Comparison of ENCODE assay signal across 11 mouse cellular contexts in the genomic region with DNA sequence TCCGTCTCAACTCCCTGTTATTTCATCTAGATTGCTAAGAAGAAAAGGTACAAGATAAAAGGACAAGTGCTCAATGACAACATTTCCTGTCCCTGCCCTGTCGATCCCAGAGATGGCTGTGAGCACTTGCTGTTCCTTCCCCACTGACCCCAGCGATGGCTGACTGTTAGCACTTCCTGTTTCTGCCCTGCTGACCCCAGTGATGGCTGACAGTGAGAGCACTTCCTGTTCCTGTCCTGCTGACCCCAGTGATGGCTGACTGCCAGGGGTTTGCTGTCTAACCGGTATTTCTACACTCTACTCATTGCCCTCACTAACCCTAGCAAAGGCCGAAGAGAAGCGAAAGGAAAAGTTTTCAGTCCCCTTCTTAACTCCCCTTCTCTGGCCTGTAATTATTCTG.
DNase-seq lines count a peak whose midpoint lies in the region; ATAC-seq and TF ChIP-seq lines count a peak whose summit lies in the region.
"Had no signal": no experiment of that assay in that cellular context is flagged by ENCODE, and none has a peak within 500 bp of the region (broad histone marks: within the 10 kb centered on the region; RNA-seq: fewer than 3 reads in every experiment).

No protein-coding gene starts in this region.

- no peak overlapping the region for H3K9ac ChIP-seq in kidney, postnatal 0 days (ENCODE audit: low read depth, low read length)
- H3K9ac ChIP-seq: intestine, embryonic 15.5 days had no signal

- no peaks in the 10 kb centered on the region for H3K4me1 ChIP-seq in kidney, postnatal 0 days (replicated peaks; ENCODE audit: insufficient read depth, low read length)
- H3K4me1 ChIP-seq: intestine, embryonic 15.5 days had no signal

- 50% methylated on average over 6 of the region's 6 CpGs for WGBS in kidney, postnatal 0 days

- no peak for TF ChIP-seq CTCF in kidney, postnatal 0 days (IDR thresholded peaks at IDR 0.05; ENCODE audit: low read depth)

- no peak overlapping the region for H3K4me2 ChIP-seq in kidney, postnatal 0 days (ENCODE audit: low read length)
- H3K4me2 ChIP-seq: intestine, embryonic 15.5 days had no signal

- no peaks in the 10 kb centered on the region for H3K9me3 ChIP-seq in kidney, postnatal 0 days (replicated peaks; ENCODE audit: low read length)
- H3K9me3 ChIP-seq: intestine, embryonic 15.5 days had no signal

- no peak overlapping the region for H3K27ac ChIP-seq in kidney, postnatal 0 days
- H3K27ac ChIP-seq: intestine, embryonic 15.5 days had no signal

- ATAC-seq in kidney, postnatal 0 days (replicated peaks; ENCODE audit: low FRiP score, low read depth) = peak; percentile 74; the same call in 1 of the 2 replicates
- ATAC-seq: intestine, embryonic 15.5 days had no signal

- H3K36me3 ChIP-seq in kidney, postnatal 0 days (ENCODE audit: insufficient read depth, low read length) = no peaks in the 10 kb centered on the region
- H3K36me3 ChIP-seq: intestine, embryonic 15.5 days had no signal

- H3K4me3 ChIP-seq in kidney, postnatal 0 days (replicated peaks; ENCODE audit: low read depth, low read length) = no peak overlapping the region
- H3K4me3 ChIP-seq: intestine, embryonic 15.5 days; megakaryocyte, embryonic 14.5 days had no signal

- no peaks in the 10 kb centered on the region for H3K27me3 ChIP-seq in kidney, postnatal 0 days (ENCODE audit: insufficient read depth, low read length)
- H3K27me3 ChIP-seq: intestine, embryonic 15.5 days; megakaryocyte, embryonic 14.5 days had no signal

- peak; percentile 41 for DNase-seq in R1 (ENCODE audit: low read depth, low spot score)
- peak; percentile 75 for DNase-seq in adrenal gland, postnatal 14 days
- DNase-seq in kidney, postnatal 0 days (ENCODE audit: low spot score) = peak; percentile 75
- DNase-seq in lung, postnatal 25 days (ENCODE audit: low spot score) = peak; percentile 71
- DNase-seq in gastrocnemius, postnatal 36 days = no peak
- DNase-seq in c-Kit-positive CD71-positive TER-119-positive erythroid progenitor cells, embryonic 14.5 days (ENCODE audit: low spot score) = no peak
- no peak for DNase-seq in thymus, postnatal 10 days (ENCODE audit: low spot score in 2 of 2)
- DNase-seq: cerebellum, adult 11 months; retina, postnatal 1 day had no signal

- intact Hi-C loops in gastrocnemius, postnatal 36 days (cut with DNase I) = no loop called here

Comparison
In these comparisons a context has a peak if more than half of its experiments do, and no peak if none do; other contexts are left out.
1. DNase-seq: peak in R1 (single experiment), adrenal gland, postnatal 14 days (single experiment), kidney, postnatal 0 days (single experiment) and lung, postnatal 25 days (single experiment); none in gastrocnemius, postnatal 36 days (0 of 2), c-Kit-positive CD71-positive TER-119-positive erythroid progenitor cells, embryonic 14.5 days (single experiment) and thymus, postnatal 10 days (0 of 2).